Mouse (Mus musculus): Measurements from ENCODE around the gene Zfp988. TPM values are rescaled to one million over a fixed set of nuclear protein-coding genes. Genes with fewer than 3 reads are reported as not detected.
"Not testable (repeated sequence)": the region's sequence is repeated elsewhere in the genome, so short reads cannot be mapped to it uniquely, and the experiment has no call there.

Zfp988 gene
- polyA plus RNA-seq, 1 experiment from 2014 or later: 0.12 TPM

- not testable (repeated sequence) for H3K4me3 ChIP-seq; H3K9ac ChIP-seq; H3K27ac ChIP-seq (replicated peaks); H3K27me3 ChIP-seq; H3K4me1 ChIP-seq (replicated peaks); H3K4me2 ChIP-seq; H3K36me3 ChIP-seq
- peaks cover 70% of the 10 kb centered on the region for H3K9me3 ChIP-seq
- 44% methylated on average over 1 of the region's 1 CpGs for WGBS
- peak; percentile 38; the same call in 1 of the 2 replicates for ATAC-seq (ENCODE audit: low FRiP score, low read depth)
Observed at GRCm38 (mm10) chr4:147335691-147336367, 30.4 kb downstream of the Zfp988 start.

GRCm38 (mm10) chr4:147336368-147337195, 31.1 kb downstream of the Zfp988 start:
- H3K9me3 ChIP-seq: peaks cover 72% of the 10 kb centered on the region
- not testable (repeated sequence) for H3K9ac ChIP-seq; H3K4me1 ChIP-seq (replicated peaks); H3K4me2 ChIP-seq; H3K27me3 ChIP-seq; H3K27ac ChIP-seq (replicated peaks); H3K4me3 ChIP-seq; H3K36me3 ChIP-seq
- WGBS: 69% methylated on average over 6 of the region's 6 CpGs
- peak; percentile 81 for ATAC-seq (ENCODE audit: low FRiP score, low read depth)

- H3K27ac ChIP-seq (replicated peaks); ATAC-seq (ENCODE audit: low FRiP score, low read depth); H3K4me3 ChIP-seq; H3K36me3 ChIP-seq; H3K4me1 ChIP-seq (replicated peaks); H3K9ac ChIP-seq; H3K4me2 ChIP-seq; H3K27me3 ChIP-seq: not testable (repeated sequence)
- WGBS: 91% methylated on average over 2 of the region's 2 CpGs
- H3K9me3 ChIP-seq: peaks cover 72% of the 10 kb centered on the region
Observed at GRCm38 (mm10) chr4:147337520-147337919, 32.0 kb downstream of the Zfp988 start.

- Histone ChIP-seq H3K27ac (replicated peaks) (no peak overlapping the region), H3K4me1 (replicated peaks) (no peaks in the 10 kb centered on the region), H3K4me3 (no peak overlapping the region), H3K27me3 (no peaks in the 10 kb centered on the region), H3K4me2 (no peak overlapping the region), H3K9me3 (peaks cover 73% of the 10 kb centered on the region), H3K36me3 (no peaks in the 10 kb centered on the region; the same call in 1 of the 2 replicates), H3K9ac (no peak overlapping the region)
- WGBS: 74% methylated on average over 5 of the region's 5 CpGs
- peak; percentile 59; the same call in 1 of the 2 replicates for ATAC-seq (ENCODE audit: low FRiP score, low read depth)
Observed at GRCm38 (mm10) chr4:147338032-147338610, 32.6 kb downstream of the Zfp988 start.

GRCm38 (mm10) chr4:147338706-147339105, 33.2 kb downstream of the Zfp988 start:
- ATAC-seq (ENCODE audit: low FRiP score, low read depth); H3K4me2 ChIP-seq; H3K4me3 ChIP-seq; H3K27ac ChIP-seq (replicated peaks); H3K27me3 ChIP-seq; H3K4me1 ChIP-seq (replicated peaks); H3K36me3 ChIP-seq; H3K9ac ChIP-seq: not testable (repeated sequence)
- 80% methylated on average over 3 of the region's 3 CpGs for WGBS
- H3K9me3 ChIP-seq: peaks cover 73% of the 10 kb centered on the region

- WGBS: 75% methylated on average over 7 of the region's 7 CpGs
- H3K9me3 ChIP-seq: peaks cover 70% of the 10 kb centered on the region
- not testable (repeated sequence) for H3K27me3 ChIP-seq; ATAC-seq (ENCODE audit: low FRiP score, low read depth); H3K4me1 ChIP-seq (replicated peaks); H3K27ac ChIP-seq (replicated peaks); H3K4me3 ChIP-seq; H3K36me3 ChIP-seq; H3K9ac ChIP-seq; H3K4me2 ChIP-seq
Observed at GRCm38 (mm10) chr4:147339601-147340219, 34.2 kb downstream of the Zfp988 start.

- H3K4me1 ChIP-seq (replicated peaks); H3K4me3 ChIP-seq; H3K36me3 ChIP-seq; H3K4me2 ChIP-seq; H3K9ac ChIP-seq; H3K27ac ChIP-seq (replicated peaks); H3K27me3 ChIP-seq; ATAC-seq (ENCODE audit: low FRiP score, low read depth): not testable (repeated sequence)
- H3K9me3 ChIP-seq: peaks cover 70% of the 10 kb centered on the region
- WGBS: 66% methylated on average over 3 of the region's 3 CpGs
Observed at GRCm38 (mm10) chr4:147340236-147340635, 34.8 kb downstream of the Zfp988 start.

GRCm38 (mm10) chr4:147340876-147341275, 35.4 kb downstream of the Zfp988 start:
- peaks cover 65% of the 10 kb centered on the region for H3K9me3 ChIP-seq
- not testable (repeated sequence) for H3K4me3 ChIP-seq; H3K4me2 ChIP-seq; H3K4me1 ChIP-seq (replicated peaks); H3K9ac ChIP-seq; H3K36me3 ChIP-seq; ATAC-seq (ENCODE audit: low FRiP score, low read depth); H3K27me3 ChIP-seq; H3K27ac ChIP-seq (replicated peaks)
- WGBS: 87% methylated on average over 3 of the region's 3 CpGs

GRCm38 (mm10) chr4:147343042-147343908, 37.8 kb downstream of the Zfp988 start:
- not testable (repeated sequence) for H3K9ac ChIP-seq; H3K36me3 ChIP-seq; H3K4me2 ChIP-seq; H3K27ac ChIP-seq (replicated peaks); H3K27me3 ChIP-seq; H3K4me1 ChIP-seq (replicated peaks); H3K4me3 ChIP-seq
- peaks cover 50% of the 10 kb centered on the region for H3K9me3 ChIP-seq
- WGBS: 75% methylated on average over 6 of the region's 6 CpGs
- ATAC-seq (ENCODE audit: low FRiP score, low read depth): peak; percentile 86

GRCm38 (mm10) chr4:147345061-147345554, 39.6 kb downstream of the Zfp988 start:
- 91% methylated on average over 2 of the region's 2 CpGs for WGBS
- not testable (repeated sequence) for H3K4me1 ChIP-seq (replicated peaks); ATAC-seq (ENCODE audit: low FRiP score, low read depth); H3K4me2 ChIP-seq; H3K4me3 ChIP-seq; H3K27ac ChIP-seq (replicated peaks); H3K36me3 ChIP-seq; H3K27me3 ChIP-seq; H3K9ac ChIP-seq
- H3K9me3 ChIP-seq: peaks cover 54% of the 10 kb centered on the region

GRCm38 (mm10) chr4:147346361-147347035, 41.0 kb downstream of the Zfp988 start:
- peaks cover 58% of the 10 kb centered on the region for H3K9me3 ChIP-seq
- ATAC-seq (ENCODE audit: low FRiP score, low read depth); H3K4me2 ChIP-seq; H3K27me3 ChIP-seq; H3K36me3 ChIP-seq; H3K27ac ChIP-seq (replicated peaks); H3K9ac ChIP-seq; H3K4me3 ChIP-seq; H3K4me1 ChIP-seq (replicated peaks): not testable (repeated sequence)
- WGBS: 68% methylated on average over 4 of the region's 4 CpGs
